Mouse (Mus musculus): ENCODE measurements around the gene Flad1.
"Not testable (repeated sequence)": the region's sequence is repeated elsewhere in the genome, so short reads cannot be mapped to it uniquely, and the experiment has no call there.

Flad1 gene

DNA sequence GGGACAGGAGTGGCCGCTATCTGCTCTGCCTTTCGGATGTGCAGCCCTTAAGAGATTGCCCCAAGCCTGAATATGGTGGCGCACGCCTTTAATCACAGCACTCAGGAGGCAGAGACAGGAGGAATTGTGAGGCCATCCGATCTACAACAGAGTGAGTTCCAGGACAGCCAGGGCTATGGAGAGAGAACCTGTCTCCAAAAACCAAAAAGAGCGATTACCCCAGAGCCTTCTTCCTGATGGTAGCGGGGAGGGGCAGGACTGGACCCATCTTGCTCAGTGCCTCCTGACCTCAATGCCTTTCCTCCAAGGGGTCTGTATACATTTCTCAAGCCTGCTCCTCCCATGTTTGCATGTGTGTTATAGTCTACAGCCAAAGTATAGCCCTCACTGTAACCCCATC is 17.4 kb upstream of the Flad1 start:
- DNase-seq (ENCODE audit: extremely low spot score, low spot score): not testable (repeated sequence)

- no peak for DNase-seq (ENCODE audit: extremely low spot score, low spot score)
Observed at GRCm38 (mm10) chr3:89425876-89426275, 14.2 kb upstream of the Flad1 start.

- DNase-seq (ENCODE audit: extremely low spot score, low spot score): no peak
Observed at GRCm38 (mm10) chr3:89425141-89425525, 13.5 kb upstream of the Flad1 start.

DNA sequence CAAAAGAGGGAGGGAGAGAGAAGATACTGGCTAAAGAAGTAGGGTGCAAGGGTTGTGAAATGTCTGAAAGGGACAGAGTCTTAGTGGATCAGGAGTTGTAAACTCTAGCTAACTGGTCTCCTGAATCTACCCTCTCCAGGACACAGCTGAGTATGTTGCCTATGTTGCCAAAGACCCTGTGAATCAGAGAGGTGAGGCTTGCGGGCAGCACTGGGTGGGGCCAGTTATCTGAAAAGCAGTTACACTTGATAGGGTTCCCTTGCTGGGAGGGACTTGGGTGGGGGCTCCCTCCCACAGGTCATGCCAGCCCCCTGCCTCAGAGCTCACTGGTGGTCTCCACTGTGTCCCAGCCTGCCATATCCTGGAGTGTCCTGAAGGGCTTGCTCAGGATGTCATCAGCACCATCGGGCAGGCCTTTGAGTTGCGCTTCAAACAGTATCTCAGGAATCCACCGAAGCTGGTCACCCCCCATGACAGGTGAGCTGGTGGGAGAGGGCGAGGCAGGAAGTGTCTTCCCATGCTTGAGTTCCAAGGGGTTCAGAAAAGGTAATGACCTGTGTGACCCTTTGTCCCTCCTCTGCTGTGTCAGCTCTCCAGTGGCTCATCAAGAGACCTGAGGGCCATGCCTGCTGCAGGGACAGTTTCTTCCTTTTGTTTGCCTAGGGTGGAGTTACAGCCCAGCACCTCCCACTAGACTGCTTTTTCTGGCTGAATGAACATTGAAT is 12.9 kb upstream of the Flad1 start:
- no peak for DNase-seq (ENCODE audit: extremely low spot score, low spot score)

GRCm38 (mm10) chr3:89422556-89423205 is 11.0 kb upstream of the Flad1 start:
- no peak for DNase-seq (ENCODE audit: extremely low spot score, low spot score)

DNA sequence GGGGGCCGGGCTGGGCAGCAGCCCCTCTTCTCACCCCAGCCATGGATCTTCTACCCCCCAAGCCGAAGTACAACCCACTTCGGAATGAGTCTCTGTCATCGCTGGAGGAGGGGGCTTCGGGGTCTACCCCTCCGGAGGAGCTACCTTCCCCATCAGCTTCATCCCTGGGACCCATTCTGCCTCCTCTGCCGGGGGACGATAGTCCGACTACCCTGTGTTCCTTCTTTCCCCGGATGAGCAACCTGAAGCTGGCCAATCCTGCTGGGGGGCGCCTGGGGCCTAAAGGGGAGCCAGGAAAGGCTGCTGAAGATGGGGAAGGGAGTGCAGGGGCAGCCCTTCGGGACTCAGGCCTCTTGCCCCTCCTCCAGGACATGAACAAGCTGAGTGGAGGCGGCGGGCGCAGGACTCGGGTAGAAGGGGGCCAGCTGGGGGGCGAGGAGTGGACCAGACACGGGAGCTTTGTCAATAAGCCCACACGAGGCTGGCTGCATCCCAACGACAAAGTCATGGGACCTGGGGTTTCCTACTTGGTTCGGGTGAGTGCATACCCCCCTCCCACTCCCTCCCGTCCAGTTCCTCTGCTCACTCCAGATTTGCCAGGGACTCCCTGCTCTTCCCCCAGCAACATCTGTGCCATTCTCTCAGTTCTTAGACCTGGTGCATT is 10.3 kb upstream of the Flad1 start:
- peak; percentile 27 for DNase-seq (ENCODE audit: extremely low spot score, low spot score)

DNA sequence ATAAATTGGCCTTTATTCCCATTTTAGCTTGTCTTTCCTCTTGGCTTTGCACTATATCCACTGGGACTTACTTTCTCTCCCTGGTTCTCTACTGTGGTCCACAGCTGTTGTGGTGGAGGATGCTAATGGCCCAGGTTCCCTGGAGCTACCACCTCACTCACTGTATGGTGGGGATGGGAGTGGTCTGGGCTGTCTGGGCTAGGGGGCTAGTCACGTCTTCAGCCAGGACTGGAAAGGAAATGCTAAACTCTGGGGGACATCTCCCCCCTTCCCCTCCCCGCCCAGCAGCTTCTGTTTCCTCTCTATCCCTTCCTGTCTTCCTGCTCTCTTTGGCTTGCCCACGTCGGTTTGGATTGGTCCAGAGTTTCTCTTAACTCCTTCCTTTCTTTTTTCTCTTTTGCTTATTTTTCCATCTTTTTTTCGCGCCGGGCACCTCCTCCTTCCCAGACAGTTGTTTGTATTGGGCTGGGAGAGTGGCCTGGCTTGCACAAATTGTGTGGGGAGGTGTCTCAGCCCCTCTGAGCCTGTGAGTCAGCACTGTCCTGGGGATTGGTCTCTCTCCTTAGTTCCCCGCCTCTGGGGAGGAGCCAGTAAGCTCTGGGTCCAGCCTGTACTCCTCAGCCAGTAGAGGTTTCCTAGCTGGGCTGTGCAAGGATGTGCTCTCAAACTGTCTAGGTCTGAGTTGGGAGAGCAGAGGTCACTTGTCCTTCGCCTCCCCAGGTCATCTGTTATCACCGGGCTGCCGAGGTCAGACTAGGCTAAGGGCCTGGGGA is 9.5 kb upstream of the Flad1 start:
- DNase-seq (ENCODE audit: extremely low spot score, low spot score): peak; percentile 62

- no peak for DNase-seq (ENCODE audit: extremely low spot score, low spot score)
Observed at GRCm38 (mm10) chr3:89420421-89420820, 8.8 kb upstream of the Flad1 start.

GRCm38 (mm10) chr3:89419981-89420380 is 8.3 kb upstream of the Flad1 start:
- DNase-seq (ENCODE audit: extremely low spot score, low spot score): no peak

DNA sequence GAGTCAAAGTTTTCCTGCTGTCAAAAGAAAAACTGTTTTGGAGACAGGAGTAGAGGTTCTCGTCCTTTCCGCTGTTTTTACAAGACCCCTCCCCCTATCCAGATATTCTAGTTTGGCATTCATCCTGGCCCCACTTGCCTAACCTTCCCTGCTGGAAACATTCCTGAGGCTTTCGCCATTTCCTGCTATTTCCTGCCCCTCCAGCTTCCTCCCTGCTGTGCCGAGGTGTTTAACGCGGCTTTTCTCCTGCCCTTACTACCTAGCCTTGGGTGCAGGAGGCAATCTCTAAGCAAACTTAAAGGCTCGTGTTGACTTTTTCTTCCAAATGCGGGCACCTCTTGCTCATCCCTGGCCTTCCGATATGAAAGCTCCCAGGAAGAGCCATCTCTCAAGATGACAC is 7.9 kb upstream of the Flad1 start:
- peak; percentile 39 for DNase-seq (ENCODE audit: extremely low spot score, low spot score)

DNA sequence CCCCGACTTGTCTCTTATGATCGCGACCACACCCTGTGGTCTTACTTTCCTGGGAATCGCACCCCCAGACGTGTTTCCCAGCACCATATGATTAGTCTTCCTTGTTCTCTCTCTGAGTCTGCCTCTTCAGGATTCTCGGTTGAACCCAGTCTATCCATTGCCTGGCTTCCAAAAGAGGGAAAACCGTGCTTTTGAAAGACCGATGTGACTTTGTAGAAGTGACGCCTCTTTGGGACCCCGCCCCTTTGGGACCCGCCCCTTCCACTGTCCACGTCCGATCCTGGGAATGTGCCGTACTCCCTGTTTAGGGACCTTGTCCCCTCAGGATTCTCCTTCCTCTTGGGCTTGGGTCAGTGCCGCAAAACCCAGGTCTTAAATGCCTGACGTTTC is 7.2 kb upstream of the Flad1 start:
- DNase-seq (ENCODE audit: extremely low spot score, low spot score): peak; percentile 84

DNA sequence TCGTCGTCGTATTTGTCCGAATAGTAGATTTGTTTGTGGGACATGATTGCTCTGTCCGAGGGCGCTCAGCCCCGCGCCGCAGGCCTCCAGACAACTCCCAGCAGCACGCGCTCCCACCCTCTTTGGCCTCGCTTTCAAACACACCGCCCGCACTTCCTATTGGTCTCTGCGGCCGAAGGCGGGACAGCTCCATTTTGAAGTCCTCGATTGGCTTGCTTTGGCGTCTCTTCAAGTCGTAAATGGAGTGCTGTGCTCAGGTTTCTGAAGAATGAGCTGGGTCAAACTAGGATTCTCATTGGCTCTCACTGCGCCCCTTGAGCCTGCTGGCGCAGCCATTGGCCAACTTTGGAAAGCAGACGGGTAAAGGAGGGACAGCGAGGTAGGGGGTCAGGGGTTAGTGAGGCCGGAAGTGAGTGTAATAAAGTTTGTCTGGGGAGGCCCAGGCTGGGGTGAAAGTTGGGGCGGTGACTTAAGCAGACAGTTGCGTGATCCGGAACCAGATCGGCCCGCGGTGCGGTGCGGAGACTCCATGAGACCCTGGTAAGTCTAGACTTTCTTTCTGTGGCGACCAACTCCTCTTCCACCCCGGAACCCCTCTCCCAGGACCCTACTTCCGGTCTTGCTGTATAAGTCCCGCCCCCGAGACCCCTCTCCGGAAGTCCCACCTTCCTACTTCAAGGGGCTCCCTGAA is 6.6 kb upstream of the Flad1 start, which contains the start of the genes Cks1b and Shc1:
Gene Cks1b, minus strand, starts transcription at position 214 of the 691 bp plus-strand sequence.
Gene Shc1, plus strand, starts transcription at position 274 of the 691 bp plus-strand sequence.
- peak; percentile 92 for DNase-seq (ENCODE audit: extremely low spot score, low spot score)

GRCm38 (mm10) chr3:89417840-89418169 is 6.1 kb upstream of the Flad1 start:
- DNase-seq (ENCODE audit: extremely low spot score, low spot score): peak; percentile 94

DNA sequence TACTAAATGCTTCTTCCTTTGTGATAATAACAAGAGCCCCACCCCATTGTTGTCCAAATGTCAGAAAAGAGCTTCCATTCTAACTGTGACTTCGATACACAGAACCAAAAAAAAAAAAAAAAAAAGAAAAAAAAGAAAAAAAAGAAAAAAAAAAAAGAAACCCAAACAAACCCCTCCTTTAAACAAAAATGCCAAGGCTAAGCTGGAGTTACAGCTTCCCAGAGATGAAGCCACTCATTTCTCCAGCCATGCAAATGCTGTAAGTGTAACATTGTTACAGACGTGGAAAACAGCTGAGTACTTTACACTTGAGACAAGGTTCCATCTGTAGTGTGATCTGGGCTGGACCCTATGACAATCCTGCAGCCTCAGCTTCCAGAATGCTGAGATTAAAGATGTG is 5.5 kb upstream of the Flad1 start:
- no peak for DNase-seq (ENCODE audit: extremely low spot score, low spot score)

GRCm38 (mm10) chr3:89416158-89416557 is 4.5 kb upstream of the Flad1 start:
- no peak for DNase-seq (ENCODE audit: extremely low spot score, low spot score)

- no peak for DNase-seq (ENCODE audit: extremely low spot score, low spot score)
Observed at GRCm38 (mm10) chr3:89410864-89411263, 806 bp downstream of the Flad1 start.

- DNase-seq (ENCODE audit: extremely low spot score, low spot score): no peak
Observed at GRCm38 (mm10) chr3:89409701-89410100, 2.0 kb downstream of the Flad1 start.

- DNase-seq (ENCODE audit: extremely low spot score, low spot score): no peak
Observed at GRCm38 (mm10) chr3:89408448-89408847, 3.2 kb downstream of the Flad1 start.

GRCm38 (mm10) chr3:89406887-89407286 is 4.8 kb downstream of the Flad1 start:
- no peak for DNase-seq (ENCODE audit: extremely low spot score, low spot score)

GRCm38 (mm10) chr3:89402693-89403092 is 9.0 kb downstream of the Flad1 start, which contains the start of gene Lenep:
TSS of gene Lenep (minus strand) at chr3:89402793.
- no peak for DNase-seq (ENCODE audit: extremely low spot score, low spot score)

DNA sequence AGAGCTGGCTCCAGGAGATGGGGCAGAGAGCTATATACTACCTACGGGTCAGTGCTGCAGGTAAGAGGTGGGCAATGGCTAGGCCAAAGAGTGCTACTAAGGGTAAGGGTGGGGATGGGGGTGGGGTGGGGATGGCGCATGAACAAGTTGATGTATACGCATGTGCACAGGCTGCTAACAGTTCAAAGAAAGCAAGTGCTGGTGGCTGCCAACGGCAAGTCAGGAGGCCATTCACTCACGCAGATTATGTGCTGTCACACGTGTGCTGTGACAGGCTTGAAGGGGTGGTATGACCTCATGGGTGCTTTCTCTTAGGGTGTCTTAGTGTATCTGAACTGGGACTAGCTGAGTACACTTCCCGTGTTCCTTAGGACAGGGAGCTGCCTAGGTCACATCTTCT is 10.3 kb downstream of the Flad1 start:
- DNase-seq (ENCODE audit: extremely low spot score, low spot score): no peak

Measured in neural tube, embryonic 10.5 days (tissue).